Mouse (Mus musculus) gastrocnemius, postnatal 10 days (tissue): ENCODE results near the gene Ip6k2. TPM values are rescaled to one million over a fixed set of nuclear protein-coding genes. Genes with fewer than 3 reads are reported as not detected.

ENCODE experiments used
- DNase-seq: peaks from one replicate; pipeline ENCODE4 v3.0.0; 2021; ENCODE audit warnings: mixed read lengths
- long read RNA-seq, 2 experiments: library from polyadenylated mRNA; stranded (forward); transcript quantifications; one replicate each; pipeline ENCODE4 v2.0.0; 2021
- total RNA-seq, 2 experiments: library from RNA; stranded (reverse); gene quantifications; 2 replicates each; pipeline ENCODE4 v1.2.3; 2021

Gene Ip6k2
- 10 to 100 TPM; 30.6 to 39.6 TPM for total RNA-seq
- long read RNA-seq, experiment 1, partial matches to known transcripts: 4 of 16 reads
- long read RNA-seq, experiment 1, other reads (novel, unspliced or antisense): 7 of 16 reads
- long read RNA-seq, experiment 2, partial matches to known transcripts: 0 of 11 reads
- long read RNA-seq, experiment 2, other reads (novel, unspliced or antisense): 5 of 11 reads

GRCm38 (mm10) chr9:108783548-108784463, at the start of gene Ip6k2:
TSS of gene Ip6k2 (plus strand) at chr9:108783796.
- peak; percentile 97 for DNase-seq

GRCm38 (mm10) chr9:108734626-108735025, 49.0 kb upstream of the Ip6k2 start:
- DNase-seq: no peak

DNA sequence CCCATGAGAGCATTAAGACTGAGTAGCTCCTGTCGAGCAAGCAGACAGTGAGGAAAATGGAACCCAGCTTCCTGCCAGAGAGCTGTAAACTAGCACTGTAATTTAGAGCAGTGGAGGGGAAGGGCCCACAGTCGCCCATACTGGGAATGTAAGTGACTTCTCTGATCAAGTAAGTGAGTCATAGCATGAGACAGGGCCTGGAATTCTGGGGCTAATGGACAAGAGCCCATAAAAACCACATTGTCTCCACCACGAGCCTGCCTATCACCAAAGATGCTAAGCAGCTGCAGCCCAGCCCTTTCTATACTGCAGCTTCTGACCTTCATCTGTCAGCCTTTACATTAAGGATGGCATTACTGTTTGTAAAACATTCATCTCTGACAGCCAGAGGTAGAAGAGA, 44.4 kb upstream of the Ip6k2 start:
- DNase-seq: no peak

DNA sequence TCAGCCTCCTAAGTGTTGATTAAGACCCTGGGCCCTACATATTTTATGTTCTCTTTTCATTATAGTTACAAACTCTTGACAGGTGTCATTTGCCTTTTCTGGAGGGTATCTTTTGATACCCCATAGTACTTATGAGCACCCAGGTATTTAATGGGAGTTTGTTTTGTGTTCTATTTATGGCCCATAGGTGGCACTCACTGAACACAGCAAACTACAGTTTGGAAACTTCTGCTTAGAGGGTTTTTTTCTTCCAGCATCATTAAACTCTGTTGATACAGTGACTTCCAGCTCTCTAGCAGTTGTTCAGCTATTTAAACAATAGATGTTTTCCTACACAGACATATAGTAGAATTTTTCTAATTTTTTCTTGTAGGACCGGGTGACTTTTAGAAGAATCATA, 43.5 kb upstream of the Ip6k2 start:
- no peak for DNase-seq

DNA sequence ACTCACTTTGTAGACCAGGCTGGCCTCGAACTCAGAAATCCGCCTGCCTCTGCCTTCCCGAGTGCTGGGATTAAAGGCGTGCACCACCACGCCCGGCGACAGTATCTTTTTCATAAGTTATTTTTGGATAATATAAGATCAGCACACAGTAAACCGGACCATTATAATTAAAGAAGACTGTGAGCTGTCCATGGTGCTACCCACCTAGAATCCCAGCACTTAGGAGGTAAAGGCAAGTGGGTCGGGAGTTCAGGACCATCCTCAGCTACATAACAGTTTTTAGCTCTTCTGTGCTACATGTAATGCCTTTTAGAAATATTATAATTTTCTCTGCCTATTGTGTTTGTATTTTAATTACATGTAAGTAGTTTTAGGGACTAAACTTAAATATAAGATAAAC, 41.5 kb upstream of the Ip6k2 start:
- no peak for DNase-seq

DNA sequence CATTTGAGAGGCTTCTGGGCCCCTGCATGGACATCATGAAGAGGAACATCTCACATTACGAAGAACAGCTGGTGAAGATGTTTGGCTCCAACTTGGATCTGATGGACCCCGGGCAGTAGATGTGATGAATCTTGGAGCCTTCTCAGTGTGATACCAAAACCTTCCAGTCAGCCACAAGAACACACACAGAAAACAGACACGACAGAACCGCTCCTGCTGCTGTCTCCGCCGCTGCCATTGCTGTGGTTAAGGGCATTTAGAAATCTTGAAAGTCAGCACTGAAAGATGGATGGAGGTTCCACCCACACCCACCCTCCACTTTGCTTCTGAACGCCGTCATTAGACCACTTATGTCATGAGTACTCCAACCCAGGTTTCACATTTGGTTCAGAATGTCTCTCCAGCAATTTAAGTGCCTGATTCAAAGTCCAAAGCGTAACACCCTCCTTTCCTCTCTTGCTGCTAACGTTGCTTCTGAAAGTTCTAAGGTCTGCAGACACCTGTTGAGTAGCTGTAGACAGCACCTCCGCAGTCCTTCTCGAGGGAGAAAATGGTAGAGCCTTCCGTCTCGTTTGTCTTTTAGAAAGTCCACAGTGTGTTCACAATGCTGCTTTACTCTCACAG, 36.6 kb upstream of the Ip6k2 start:
- DNase-seq: no peak

- no peak for DNase-seq
Measured at GRCm38 (mm10) chr9:108747694-108748093, 35.9 kb upstream of the Ip6k2 start.

DNA sequence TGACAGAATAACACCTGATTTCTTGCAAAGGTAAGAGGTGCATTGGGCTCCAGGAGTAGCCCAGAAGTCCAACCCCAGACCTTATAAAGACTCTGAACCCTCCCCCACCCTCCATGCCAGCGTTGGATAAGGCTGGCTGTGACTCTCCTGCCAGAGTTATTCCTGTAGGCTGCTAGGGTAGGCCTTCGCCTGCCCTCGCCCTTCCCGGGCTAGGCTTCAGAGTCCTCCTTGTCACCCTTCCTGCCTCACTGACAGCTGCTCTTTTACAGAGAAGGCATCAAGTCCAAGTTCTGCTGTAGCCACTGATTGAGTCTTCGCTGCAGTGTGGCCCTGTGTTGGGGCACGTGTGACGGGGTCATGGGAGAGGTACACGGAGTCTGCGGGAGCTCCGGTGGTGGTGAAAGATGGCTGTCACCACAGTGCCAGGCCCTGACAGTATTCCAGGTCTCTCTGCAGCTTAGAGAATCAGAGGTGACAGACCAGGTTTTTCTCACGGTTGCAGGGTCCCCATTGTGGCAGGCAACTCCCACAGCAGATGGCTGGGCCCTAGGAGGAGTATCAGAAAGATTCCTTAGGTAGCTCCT, 34.9 kb upstream of the Ip6k2 start:
- no peak for DNase-seq

DNA sequence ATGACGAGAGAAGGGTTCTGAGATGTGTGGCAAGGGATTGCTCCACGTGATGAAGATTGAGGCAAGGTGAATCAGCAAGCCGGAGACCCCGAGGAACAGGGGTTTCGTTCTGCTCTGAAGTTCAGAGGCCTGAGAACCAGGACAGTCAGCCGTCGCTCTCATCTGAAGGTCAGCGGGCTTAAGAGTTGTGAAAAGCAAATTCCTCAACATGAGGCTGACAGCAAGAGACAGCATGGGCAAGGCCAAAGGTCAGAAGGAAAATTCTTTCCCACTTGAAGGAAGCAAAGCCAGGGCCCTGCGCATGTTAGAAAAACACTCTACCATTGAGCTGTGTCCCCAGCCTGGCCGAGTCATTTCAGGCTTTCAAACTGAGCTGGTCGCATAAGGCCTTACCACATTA, 33.0 kb upstream of the Ip6k2 start:
- DNase-seq: no peak

GRCm38 (mm10) chr9:108752142-108752920, 31.3 kb upstream of the Ip6k2 start:
- DNase-seq: no peak

GRCm38 (mm10) chr9:108753326-108753725, 30.3 kb upstream of the Ip6k2 start:
- DNase-seq: peak; percentile 67

- no peak for DNase-seq
Measured at GRCm38 (mm10) chr9:108753976-108754375, 29.6 kb upstream of the Ip6k2 start.

DNA sequence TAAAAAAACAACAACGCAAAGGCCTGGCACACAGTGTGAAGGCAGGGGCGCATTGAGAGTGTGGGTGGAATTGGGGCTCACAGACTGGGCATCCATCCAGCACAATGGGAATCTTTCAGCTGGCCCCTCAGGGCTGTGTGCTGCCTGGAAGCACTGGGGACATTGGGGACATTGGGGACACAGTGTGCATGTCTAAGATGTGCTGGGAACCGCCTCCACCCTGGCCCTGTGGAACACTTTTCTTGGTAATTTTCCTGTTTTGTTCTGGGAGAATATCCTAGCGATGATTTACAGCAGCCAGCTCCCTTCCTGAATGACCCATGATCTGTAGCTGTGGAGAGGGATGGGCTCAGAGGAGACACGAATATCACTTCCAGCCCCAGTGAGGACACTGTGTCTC, 29.2 kb upstream of the Ip6k2 start:
- DNase-seq: no peak

- no peak for DNase-seq
Measured at GRCm38 (mm10) chr9:108757406-108757805, 26.2 kb upstream of the Ip6k2 start.

DNA sequence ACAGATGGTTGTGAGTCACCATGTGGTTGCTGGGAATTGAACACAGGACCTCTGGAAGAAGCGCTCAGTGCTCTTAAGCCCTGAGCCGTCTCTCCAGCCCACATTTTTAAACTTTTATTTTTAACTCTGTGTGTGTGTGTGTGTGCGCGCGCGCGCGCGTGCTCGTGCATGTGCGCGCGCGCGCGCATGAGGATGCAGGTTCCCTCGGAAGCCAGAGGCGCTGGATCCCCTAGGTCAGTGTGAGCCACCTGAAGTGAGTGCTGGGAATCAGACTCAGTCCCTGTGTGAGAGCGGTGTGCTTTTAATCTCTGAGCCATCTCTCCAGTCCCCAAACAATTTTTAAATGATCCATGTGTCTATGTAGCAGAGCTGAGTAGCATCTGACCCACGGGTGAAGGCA, 24.5 kb upstream of the Ip6k2 start:
- no peak for DNase-seq

DNA sequence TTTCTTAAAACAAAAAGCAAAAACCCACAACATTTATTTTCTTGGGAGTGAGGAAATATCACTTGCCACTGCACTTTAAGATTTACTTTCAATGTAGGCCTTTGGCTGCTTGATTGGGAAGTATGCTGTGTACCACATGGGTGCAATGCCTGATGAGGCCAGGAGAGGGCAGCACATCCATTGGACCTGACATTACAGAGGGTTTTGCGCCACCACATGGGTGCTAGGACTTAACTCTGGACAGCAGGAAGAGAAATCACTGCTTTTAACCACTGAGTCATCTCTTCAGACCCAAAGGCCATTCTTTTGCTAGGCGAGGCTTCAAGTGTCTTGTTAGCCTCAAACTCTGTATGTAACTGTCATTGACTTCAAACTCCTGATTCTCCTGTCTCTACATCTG, 23.8 kb upstream of the Ip6k2 start:
- no peak for DNase-seq

GRCm38 (mm10) chr9:108761561-108761960, 22.0 kb upstream of the Ip6k2 start:
- DNase-seq: no peak

GRCm38 (mm10) chr9:108764971-108765370, 18.6 kb upstream of the Ip6k2 start:
- no peak for DNase-seq

DNA sequence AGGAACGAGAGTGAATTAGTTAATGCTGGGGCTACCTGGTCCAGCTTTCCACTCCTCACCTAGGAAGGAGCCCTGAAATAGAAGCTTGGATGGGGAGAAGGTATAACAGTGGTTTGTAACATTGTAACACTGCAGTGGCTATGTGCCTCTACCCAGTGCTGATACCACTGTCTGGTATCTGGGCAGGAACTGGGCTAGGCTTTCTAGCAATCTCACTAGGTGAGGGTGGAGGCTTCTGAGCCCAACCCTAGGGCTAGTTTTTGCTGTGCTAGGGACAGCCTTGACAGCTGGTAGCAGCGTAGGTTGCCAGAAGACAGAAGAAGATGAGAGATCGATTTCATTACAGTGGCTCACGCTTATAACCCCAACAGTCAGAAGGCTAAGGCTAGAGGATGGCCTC, 7.0 kb upstream of the Ip6k2 start:
- no peak for DNase-seq

- DNase-seq: no peak
Measured at GRCm38 (mm10) chr9:108777276-108777675, 6.3 kb upstream of the Ip6k2 start.

DNA sequence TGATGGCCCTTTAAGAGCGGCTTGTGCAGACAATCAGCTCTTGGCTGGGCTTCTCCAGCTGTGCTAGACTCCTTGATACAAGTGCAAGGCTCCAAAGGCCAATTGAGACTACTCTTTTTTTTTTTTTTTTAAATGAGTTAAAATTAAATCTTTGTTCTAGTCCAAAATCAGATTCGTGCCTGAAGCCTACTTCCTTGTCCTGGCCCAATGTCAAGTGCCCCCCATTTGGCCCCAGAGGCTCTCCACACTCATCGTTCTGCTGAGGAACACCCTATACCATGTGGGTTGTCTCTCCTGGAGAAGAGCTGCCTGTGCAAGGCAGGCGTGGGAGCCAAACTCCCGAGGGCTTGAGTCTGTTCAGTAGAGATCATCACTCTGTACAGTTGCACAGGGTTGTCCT, 2.6 kb upstream of the Ip6k2 start:
- DNase-seq: no peak

DNA sequence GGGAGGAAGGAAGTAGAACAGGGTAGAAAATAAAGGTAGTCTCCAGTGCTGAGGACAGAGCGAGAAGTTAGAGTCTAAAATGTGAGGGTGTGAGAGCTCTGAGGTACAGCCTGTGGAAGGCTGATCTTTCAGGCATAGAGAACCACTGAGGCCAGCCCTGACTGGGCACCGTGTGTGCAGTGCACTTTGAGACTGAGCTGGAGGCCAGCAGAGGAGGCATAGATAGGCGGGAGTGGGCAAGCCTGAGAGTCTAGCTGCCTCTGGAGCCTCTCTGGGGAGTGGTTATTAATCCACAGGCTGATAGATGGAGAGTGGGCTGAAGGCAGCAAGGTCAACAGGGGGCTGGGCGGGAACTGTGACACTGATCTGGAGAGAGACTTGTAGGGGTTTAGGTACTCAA, 1.7 kb upstream of the Ip6k2 start:
- DNase-seq: no peak
